Mouse (Mus musculus): ENCODE results near the gene Thra.

The Thra gene

GRCm38 (mm10) chr11:98745932-98746853, 5.8 kb downstream of the Thra start:
- DNase-seq (ENCODE audit: low read depth): no peak

- DNase-seq (ENCODE audit: low read depth): peak; percentile 72
These were observed 6.6 kb downstream of the Thra start for GRCm38 (mm10) chr11:98746855-98747693.

GRCm38 (mm10) chr11:98747804-98748505, 7.5 kb downstream of the Thra start:
- no peak for DNase-seq (ENCODE audit: low read depth)

- DNase-seq (ENCODE audit: low read depth): no peak
These were observed 8.3 kb downstream of the Thra start for GRCm38 (mm10) chr11:98748506-98749416.

- no peak for DNase-seq (ENCODE audit: low read depth)
These were observed 9.3 kb downstream of the Thra start for GRCm38 (mm10) chr11:98749716-98750115.

- peak; percentile 78 for DNase-seq (ENCODE audit: low read depth)
These were observed 10.1 kb downstream of the Thra start for GRCm38 (mm10) chr11:98750351-98751201.

GRCm38 (mm10) chr11:98751221-98751782, 10.9 kb downstream of the Thra start:
- DNase-seq (ENCODE audit: low read depth): no peak

GRCm38 (mm10) chr11:98752562-98753140, 12.2 kb downstream of the Thra start:
- no peak for DNase-seq (ENCODE audit: low read depth)

- no peak for DNase-seq (ENCODE audit: low read depth)
These were observed 12.8 kb downstream of the Thra start for GRCm38 (mm10) chr11:98753264-98753663.

- DNase-seq (ENCODE audit: low read depth): no peak
These were observed 13.7 kb downstream of the Thra start for GRCm38 (mm10) chr11:98754151-98754620.

- no peak for DNase-seq (ENCODE audit: low read depth)
These were observed 14.3 kb downstream of the Thra start for GRCm38 (mm10) chr11:98754621-98755181.

GRCm38 (mm10) chr11:98755726-98756380, 15.4 kb downstream of the Thra start:
- no peak for DNase-seq (ENCODE audit: low read depth)

GRCm38 (mm10) chr11:98756711-98757110, 16.3 kb downstream of the Thra start:
- DNase-seq (ENCODE audit: low read depth): no peak

GRCm38 (mm10) chr11:98761939-98762338, 21.5 kb downstream of the Thra start:
- DNase-seq (ENCODE audit: low read depth): no peak

GRCm38 (mm10) chr11:98762756-98763501, 22.5 kb downstream of the Thra start:
- DNase-seq (ENCODE audit: low read depth): peak; percentile 80

GRCm38 (mm10) chr11:98763502-98763861, 23.0 kb downstream of the Thra start:
- no peak for DNase-seq (ENCODE audit: low read depth)

GRCm38 (mm10) chr11:98764091-98764490, 23.7 kb downstream of the Thra start:
- DNase-seq (ENCODE audit: low read depth): no peak

- DNase-seq (ENCODE audit: low read depth): no peak
These were observed 24.3 kb downstream of the Thra start for GRCm38 (mm10) chr11:98764746-98765145.
